Mouse (Mus musculus): ENCODE data around the gene P2ry10b.

Gene P2ry10b

GRCm38 (mm10) chrX:107148681-107149080 is at the start of gene P2ry10b:
TSS of gene P2ry10b (plus strand) at chrX:107148927.
- DNase-seq (ENCODE audit: low spot score): no peak

DNA sequence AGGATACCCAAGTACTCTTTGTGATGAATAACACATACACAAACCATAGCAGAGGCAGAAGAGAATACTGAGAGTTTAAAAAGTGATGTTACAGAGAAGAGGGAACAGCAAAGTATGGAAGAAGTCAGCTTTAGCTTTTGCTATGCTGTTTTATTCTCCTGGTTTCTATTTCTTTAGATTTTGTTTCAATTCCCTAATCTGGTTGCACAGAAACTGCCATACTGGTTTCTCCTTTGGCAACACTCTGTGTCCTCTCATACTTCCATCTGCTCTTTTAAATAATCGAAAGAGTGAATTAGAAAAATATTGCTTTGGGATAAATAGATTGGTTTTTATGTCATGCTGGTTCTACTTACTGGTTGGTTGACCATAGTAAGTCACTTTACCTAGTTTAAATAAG is 32.4 kb upstream of the P2ry10b start:
- no peak for DNase-seq (ENCODE audit: low spot score)

- DNase-seq (ENCODE audit: low spot score): no peak
These were observed 31.7 kb upstream of the P2ry10b start for GRCm38 (mm10) chrX:107116987-107117386.

DNA sequence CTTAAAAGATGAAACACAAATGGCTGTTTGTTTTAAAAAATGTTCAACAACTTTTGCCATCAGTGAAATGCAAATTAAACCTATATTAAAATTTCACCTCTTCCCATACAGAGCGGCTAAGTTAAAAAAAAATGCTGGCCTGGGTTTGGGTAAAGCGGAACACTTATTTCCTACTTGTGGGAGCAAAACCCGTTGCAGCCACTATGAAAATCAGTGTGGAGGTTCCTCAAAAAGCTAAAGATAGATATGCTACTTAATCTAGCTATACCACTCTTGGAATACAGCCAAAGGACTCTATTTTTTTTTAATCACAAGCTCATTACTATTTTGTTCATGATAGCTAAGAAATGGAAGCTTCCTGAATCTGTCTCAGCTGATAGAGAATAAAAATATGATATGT is 5.5 kb upstream of the P2ry10b start:
- no peak for DNase-seq (ENCODE audit: low spot score)

- no peak for DNase-seq (ENCODE audit: low spot score)
These were observed 4.8 kb upstream of the P2ry10b start for GRCm38 (mm10) chrX:107143930-107144329.

DNA sequence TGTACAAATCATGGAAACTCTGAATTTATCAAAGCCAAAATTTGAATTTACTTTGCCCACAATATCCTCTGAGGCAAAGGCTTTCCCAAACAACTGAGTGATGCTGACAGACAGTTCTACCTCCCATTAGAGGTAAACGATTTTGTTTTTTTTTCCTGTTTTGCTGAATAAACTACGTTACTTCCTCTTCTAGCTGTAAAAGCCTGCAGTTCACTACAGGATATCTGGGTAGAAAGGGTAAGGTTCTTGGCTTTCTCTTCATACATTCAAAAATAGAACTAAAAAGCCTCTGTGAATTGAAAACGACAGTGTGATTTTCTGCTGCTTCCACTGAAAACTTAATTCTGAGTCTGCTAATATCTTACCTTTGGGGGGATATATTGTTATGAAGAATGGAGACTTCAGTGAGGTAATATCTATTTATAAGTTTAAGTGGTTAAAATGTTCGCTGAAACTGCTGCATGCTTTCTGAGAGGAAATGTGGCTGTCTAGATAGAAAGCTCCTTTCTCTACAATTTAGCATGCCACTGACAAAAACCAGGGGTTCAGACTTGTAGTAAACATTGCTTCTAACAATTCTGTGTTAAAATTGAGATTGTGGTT is 765 bp downstream of the P2ry10b start:
- DNase-seq (ENCODE audit: low spot score): no peak

DNA sequence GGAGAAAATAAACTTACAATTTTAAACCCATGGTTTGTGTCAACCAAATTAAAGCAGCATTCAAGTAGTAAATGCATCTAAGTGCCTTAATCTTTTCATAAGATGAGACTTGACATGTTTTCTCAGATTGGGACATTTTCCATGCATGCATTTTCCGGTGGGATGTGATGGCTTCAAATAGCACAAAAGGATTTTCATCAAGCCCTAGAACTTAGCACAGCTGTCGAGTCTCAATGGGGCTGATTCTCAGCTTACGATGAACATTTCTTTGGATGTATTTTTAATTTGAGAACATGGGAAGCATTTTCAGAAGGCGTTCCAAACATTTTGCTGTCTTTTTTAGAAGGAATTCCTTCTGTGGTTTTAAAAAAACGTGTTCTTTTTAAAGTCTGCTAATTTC is 1.3 kb downstream of the P2ry10b start:
- DNase-seq (ENCODE audit: low spot score): no peak

DNA sequence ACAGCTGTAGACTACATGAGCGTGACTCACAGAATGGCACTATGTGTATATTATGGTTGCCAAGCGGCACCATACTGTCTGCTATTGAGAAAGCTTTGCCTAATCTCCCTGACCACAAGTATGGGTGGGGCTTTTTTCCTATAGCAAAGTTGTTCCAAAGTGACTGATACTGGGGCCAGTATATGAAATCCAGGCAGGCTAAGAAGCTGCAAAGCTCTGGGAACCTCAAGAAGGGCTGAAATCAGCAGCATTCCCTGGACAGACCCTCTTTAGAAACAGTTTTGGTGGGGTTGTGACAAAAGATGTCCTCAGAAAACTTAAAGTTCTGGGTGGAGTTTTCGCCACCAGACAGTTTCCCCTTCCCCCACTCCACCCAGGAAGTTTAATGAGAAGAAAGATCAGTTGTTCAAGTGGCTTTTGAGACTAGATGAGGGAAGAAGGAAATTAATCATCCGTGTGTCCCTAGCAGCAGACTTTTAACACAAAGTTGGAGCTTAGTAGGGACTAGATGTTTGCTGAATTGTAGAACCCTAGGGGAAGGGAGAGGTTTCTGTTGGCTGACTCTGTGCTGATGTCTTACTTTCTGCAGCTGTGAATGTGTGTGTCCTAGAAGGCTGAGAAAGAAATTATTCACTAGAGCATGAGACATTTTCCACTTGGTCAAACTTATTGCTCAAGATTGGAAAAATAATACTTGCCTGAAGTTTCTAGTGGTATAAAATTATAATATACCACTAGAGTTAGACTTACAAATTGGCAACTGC is 2.2 kb downstream of the P2ry10b start:
- DNase-seq (ENCODE audit: low spot score): no peak

DNA sequence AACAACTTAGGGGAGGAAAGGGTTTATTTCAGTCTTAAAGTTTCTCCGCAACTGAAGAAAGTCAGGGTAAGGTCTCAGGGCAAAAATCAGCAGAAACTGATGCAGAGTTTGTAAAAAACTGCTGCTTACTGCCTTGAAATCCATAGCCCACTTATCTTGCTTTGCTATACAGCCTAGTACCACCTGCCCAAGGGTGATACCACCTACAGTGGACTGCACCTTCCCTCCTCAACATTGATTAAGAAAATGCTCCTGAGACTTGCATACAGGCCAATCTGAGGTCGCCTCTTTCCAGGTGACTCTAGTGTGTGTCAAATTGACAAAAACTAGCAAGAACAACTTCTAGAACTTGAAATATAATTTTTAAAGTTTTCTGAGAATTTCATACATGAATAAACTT is 7.3 kb downstream of the P2ry10b start:
- DNase-seq (ENCODE audit: low spot score): no peak

DNA sequence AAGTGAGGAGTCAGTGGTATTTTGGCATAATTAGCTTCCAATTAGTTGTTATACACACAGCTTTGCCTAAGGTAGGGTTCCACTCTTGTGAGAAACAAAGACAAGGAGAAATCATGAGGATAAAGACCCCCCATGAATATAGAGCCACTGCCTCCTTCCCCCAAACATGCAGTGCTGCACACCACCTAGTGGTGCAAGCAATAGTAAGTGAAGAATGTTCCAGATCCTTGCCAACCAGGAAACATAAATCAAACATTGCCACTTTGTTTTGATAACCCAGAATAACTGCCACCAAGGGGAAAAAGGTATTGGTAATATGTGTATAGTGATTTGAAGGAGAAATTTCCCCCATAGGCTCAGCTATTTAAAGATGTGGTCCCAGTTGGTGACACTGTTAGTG is 11.8 kb downstream of the P2ry10b start:
- no peak for DNase-seq (ENCODE audit: low spot score)

DNA sequence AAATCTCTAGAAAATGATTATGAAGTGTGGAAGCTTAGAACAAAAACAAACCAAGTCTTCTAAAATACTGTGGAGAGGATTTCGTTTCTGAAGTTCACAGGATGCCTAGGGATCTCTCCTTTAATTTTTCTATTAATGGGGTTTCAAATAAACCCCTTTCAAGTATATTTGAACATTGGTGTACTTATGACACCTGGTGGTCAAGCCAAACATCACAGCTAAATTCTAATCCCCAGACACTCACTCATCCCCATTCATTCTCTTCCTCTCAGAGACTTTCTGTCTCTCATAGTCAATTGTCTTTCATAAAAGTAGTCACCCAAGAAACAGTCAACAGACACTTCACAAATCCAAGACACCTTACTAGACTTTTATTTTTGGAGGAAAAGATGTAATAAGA is 19.6 kb downstream of the P2ry10b start:
- DNase-seq (ENCODE audit: low spot score): no peak

- DNase-seq (ENCODE audit: low spot score): no peak
These were observed 20.4 kb downstream of the P2ry10b start for GRCm38 (mm10) chrX:107169128-107169527.

GRCm38 (mm10) chrX:107178742-107179141 is 30.0 kb downstream of the P2ry10b start:
- DNase-seq (ENCODE audit: low spot score): no peak

DNA sequence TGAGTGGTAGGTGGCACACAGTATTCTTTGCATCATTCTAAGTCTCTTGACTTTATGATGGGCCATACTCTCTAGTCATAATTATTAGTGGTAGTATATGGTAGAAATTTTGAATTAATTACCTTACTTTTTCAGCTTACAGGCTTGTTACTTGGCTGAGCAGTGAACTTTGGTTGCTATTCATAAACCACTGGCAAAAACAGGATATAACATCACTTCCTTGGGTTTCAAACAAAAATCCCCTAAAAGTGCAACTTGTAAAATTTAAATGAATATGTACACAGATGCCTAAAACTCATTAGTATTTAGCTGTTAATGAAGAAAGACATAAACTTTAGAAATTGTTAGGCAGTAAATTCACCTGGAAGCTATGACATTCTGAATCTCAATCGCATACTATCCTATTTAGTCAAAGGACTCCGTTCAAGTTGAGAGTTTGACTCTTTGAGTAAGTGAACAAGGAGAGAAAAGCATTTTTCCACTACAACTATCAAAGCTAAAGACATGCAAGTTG is 68.9 kb downstream of the P2ry10b start:
- DNase-seq (ENCODE audit: low spot score): no peak
